Mouse (Mus musculus) frontal cortex, postnatal 10 days (tissue): ENCODE data around the gene Olfr202.
"Not testable (repeated sequence)": the region's sequence is repeated elsewhere in the genome, so short reads cannot be mapped to it uniquely, and the experiment has no call there.

ENCODE experiments used
- DNase-seq, 2 experiments: peaks; one replicate each; pipeline ENCODE4 v3.0.0; 2022; ENCODE audit warnings: low spot score in 2 of 2, mixed read lengths in 1 of 2

Gene Olfr202

DNA sequence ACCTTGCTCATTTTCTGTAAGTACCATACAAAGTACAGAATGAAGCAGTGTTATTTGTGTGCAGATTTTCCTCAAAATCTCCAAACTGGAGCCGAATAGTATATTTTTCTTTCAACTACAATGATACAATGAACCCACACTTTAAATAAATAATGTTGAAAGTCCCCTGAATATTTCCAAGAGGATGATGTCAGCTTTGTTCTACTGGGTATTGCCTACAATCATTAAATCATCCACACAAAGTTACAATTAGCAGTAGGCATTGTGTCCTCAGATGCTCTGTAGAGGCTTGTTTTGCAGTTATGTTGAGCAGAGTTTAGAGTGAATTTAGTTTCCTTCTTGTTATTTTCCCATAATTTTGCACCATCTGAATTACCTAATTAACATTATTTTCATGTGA is at the start of gene Olfr202:
Gene Olfr202, minus strand, starts transcription at position 101 of the 400 bp plus-strand sequence.
- no peak for DNase-seq

- DNase-seq: no peak
Measured at GRCm38 (mm10) chr16:59331038-59331437, 44.4 kb upstream of the Olfr202 start, which contains the start of gene Olfr205. Gene Olfr205, minus strand, starts transcription at chr16:59331138.

DNA sequence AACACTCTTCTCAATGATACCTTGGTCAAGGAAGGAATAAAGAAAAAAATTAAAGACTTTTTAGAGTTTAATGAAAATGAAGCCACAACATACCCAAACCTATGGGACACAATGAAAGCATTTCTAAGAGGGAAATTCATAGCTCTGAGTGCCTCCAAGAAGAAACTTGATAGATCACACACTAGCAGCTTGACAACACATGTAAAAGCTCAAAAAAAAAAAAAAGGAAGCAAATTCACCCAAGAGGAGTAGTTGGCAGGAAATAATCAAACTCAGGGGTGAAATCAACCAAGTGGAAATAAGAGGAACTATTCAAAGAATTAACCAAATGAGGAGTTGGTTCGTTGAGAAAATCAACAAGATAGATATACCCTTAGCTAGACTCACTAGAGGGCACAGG is 36.7 kb upstream of the Olfr202 start:
- DNase-seq: not testable (repeated sequence)

GRCm38 (mm10) chr16:59318148-59318547 is 31.6 kb upstream of the Olfr202 start, which contains the start of gene Olfr204:
Gene Olfr204, minus strand, starts transcription at chr16:59318248.
- DNase-seq: no peak

DNA sequence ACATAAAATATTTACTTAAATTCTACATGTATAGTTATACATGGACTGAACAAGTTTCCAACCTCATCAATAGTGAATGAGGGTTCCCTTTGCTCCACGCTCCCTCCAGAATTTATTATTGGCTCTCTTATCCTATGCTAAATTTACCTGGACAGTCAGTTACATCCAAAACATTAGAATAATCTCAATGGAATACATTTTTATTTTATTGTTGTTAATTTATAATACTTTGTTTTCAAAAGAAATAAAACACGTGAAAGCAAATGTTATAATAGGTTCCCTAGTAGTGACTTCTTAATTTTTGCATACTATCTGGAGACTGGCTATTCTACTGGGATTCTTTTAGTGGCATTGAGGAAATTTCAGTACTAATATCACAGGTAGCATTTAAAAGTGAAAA is 12.0 kb upstream of the Olfr202 start, which contains the start of gene Olfr203:
Gene Olfr203, plus strand, starts transcription at position 301 of the 400 bp plus-strand sequence.
- no peak for DNase-seq

DNA sequence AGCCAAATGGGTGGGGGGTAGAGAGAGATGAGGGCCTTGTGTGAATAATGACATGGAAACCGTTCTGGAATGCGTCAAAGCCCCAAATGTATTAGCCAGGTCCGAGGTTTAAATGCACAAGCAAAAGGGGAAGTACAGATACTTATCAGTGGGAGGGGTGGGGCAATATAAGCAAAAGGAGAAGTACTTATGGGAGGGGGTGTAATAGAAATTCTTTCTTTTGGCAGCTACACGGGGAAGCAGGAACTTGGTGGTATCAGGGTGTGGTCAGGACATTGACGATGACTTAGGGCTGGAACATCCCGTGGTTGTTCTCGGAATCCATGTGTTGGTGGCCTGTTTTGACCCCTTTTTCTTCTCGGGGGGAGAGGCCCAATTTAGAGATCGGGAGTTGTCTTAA is 983 bp upstream of the Olfr202 start:
- DNase-seq: not testable (repeated sequence)

GRCm38 (mm10) chr16:59283476-59283875 is 3.1 kb downstream of the Olfr202 start:
- no peak for DNase-seq

GRCm38 (mm10) chr16:59280542-59280941 is 6.1 kb downstream of the Olfr202 start:
- no peak for DNase-seq

DNA sequence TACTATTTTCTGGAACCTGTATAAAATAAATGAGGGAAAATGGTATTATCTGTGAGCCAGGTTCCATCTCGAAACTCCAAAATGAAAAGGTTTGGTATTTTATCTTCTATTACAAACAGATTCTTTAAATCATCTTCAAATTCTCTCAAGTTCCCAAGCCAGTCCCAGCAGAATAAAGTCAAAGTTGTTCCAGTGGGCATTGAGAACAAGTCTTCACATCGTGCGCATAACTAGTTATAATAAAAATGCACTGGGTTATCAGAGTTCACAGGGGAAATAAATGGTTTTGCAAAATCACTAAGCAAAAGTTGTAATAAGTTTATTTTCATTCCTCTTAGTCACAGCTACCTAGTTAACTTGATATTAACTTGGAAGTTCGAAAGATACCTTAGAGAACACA is 14.1 kb downstream of the Olfr202 start, which contains the start of gene Olfr201:
Gene Olfr201, minus strand, starts transcription at position 101 of the 400 bp plus-strand sequence.
- DNase-seq: not testable (repeated sequence)

GRCm38 (mm10) chr16:59269097-59269496 is 17.5 kb downstream of the Olfr202 start:
- not testable (repeated sequence) for DNase-seq

- DNase-seq: no peak
Measured at GRCm38 (mm10) chr16:59249684-59250083, 36.9 kb downstream of the Olfr202 start.
